Mouse (Mus musculus): ENCODE results near the gene Myo1f. TPM values are rescaled to one million over a fixed set of nuclear protein-coding genes. Genes with fewer than 3 reads are reported as not detected.
A peak's percentile ranks its signal among the peaks of the same experiment; 100 is the strongest.

Gene Myo1f
- polyA plus RNA-seq (2015; fragmentation: Nextera tagmentation; extraction: Ambion mirVana) = 1.6 and 2.3 TPM in 2 replicates

DNA sequence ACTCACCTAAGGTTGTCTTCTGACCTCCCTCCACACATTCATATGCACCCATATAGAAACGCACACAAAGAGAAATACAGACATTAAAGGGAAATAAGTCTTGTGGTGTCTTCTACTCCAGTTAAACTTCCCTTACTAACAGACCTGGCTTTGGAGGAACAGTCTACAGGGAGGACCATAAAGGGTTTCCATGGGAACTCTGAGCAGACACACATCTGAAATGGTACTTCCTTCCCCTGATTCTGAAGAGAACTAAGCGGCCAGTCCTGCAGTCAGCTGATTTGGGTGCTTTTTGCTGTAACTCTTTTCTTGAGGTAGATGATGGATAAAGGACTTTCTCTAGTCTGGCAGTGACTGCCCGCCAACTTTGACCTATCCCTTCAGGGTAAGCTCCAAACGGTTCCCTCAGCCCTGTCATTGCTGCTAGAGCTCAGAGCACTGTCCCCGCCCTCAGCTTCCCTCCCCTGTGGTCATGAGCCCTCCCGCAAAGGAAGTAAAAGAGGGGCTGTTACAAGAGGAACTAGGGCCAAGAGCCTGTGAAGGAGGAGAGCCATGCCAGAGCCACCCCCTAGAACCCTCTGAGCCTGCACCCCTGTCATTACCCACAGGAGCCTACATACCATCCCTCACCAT lies at the start of gene Myo1f:
TSS of gene Myo1f (plus strand) at position 485 of the 633 bp plus-strand sequence.
- Histone ChIP-seq H3K4me3 (no peak within 1 kb of the TSS), H3K4me1 (replicated peaks) (no peaks in the 10 kb centered on the region), H3K27me3 (no peaks in the 10 kb centered on the region), H3K36me3 (peaks cover 11% of the 10 kb centered on the region), H3K9ac (no peak within 1 kb of the TSS), H3K9me3 (no peaks in the 10 kb centered on the region), H3K4me2 (no peak within 1 kb of the TSS), H3K27ac (replicated peaks) (no peak within 1 kb of the TSS)
- WGBS = 52% methylated on average over 6 of the region's 6 CpGs
- ATAC-seq (ENCODE audit: low FRiP score, low read depth) = no peak

DNA sequence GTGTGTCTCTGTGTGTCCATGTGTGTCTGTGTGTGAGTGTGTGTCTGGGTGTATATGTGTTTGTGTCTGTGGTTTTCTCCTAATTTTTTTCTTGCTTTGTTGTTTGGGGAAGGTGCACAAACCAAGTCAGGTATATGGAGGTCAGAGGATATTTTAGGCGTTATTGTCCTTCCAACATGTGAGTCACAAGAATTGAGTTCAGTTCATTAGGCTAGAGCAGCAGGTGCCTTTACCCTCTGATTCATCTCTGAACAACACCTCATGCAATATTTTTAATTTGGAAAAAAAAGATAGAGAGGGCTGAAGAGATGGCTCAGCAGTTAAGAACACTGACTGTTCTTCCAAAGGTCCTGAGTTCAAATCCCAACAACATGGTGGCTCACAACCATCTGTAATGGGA lies 47.1 kb upstream of the Myo1f start:
- Histone ChIP-seq H3K27me3 (no peaks in the 10 kb centered on the region), H3K4me1 (replicated peaks) (no peaks in the 10 kb centered on the region), H3K4me2 (no peak overlapping the region), H3K9ac (no peak overlapping the region), H3K4me3 (no peak overlapping the region), H3K36me3 (no peaks in the 10 kb centered on the region), H3K9me3 (no peaks in the 10 kb centered on the region), H3K27ac (replicated peaks) (no peak overlapping the region)
- WGBS = 90% methylated on average over 1 of the region's 1 CpGs
- no peak for ATAC-seq (ENCODE audit: low FRiP score, low read depth)

DNA sequence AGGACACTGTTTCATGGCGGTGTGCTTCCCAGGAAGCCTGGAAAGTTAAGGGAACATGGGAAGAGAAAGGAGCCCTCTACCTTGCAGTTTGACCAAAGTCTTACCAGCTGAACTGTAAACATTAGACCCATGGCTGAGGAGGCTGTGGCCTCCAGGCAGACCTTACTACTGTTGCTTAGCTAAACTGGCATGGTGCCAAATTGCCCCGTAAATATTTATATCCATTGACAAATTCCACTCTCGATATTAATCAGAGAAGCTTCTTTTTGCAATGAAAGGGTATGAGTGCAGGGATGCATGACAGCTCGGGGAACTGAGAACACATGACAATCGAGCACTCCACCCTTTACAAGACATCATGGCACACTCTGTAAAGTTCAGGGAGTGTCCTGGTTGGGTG lies 45.3 kb upstream of the Myo1f start:
- H3K4me1 ChIP-seq (replicated peaks) = no peaks in the 10 kb centered on the region
- H3K27me3 ChIP-seq = no peaks in the 10 kb centered on the region
- no peak overlapping the region for H3K4me3 ChIP-seq
- no peak for ATAC-seq (ENCODE audit: low FRiP score, low read depth)
- H3K27ac ChIP-seq (replicated peaks) = no peak overlapping the region
- no peak overlapping the region for H3K9ac ChIP-seq
- H3K9me3 ChIP-seq = no peaks in the 10 kb centered on the region
- 71% methylated on average over 5 of the region's 5 CpGs for WGBS
- no peak overlapping the region for H3K4me2 ChIP-seq
- no peaks in the 10 kb centered on the region for H3K36me3 ChIP-seq

DNA sequence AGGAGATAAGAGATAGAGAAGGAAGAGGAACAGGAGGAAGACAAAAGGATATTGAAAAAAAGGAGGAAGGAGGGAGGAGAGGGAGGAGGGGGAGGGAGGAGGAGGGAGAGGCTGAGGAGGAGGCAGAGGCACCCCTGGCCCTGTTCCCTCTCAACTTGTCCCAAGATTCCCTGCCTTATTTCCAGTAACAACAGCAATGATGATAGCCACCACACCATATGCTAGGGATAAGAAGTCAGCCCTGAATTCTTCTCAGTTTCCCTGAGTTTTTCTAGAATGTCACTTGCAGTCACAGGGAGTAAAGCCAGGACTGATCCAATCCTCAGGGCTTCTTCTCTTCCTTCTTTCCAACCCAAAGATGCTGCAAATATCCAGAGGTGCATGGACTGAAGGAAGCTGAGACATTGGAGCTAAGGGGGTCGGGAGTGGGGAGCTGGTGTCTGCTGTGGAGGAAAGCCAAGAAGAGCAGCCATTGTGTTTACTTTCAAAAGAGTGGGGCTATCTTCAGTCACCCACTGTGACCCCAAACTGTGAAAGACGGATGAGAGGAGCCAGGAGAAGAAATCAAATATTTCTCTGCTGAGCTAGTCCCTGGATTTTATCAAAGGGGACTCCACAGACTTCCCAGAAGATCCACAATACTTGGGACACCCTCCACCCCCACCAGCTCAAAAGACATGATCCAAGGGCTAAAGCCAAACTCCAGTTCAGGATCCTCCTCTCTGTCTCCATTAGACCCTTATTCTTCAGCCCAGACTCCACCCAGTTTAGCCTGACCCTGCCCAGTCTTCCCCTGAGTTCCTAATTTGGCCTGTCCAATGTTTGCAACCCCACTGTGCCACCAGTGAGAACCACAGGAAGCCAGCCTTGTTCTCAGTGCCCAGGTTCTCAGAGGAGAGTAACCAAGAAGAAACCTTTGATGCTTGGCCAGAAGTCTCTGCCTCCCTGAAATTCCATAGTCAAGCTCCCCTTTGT lies 42.8 kb upstream of the Myo1f start:
- H3K4me3 ChIP-seq = no peak overlapping the region
- no peak overlapping the region for H3K27ac ChIP-seq (replicated peaks)
- H3K4me1 ChIP-seq (replicated peaks) = no peaks in the 10 kb centered on the region
- H3K27me3 ChIP-seq = no peaks in the 10 kb centered on the region
- H3K36me3 ChIP-seq = no peaks in the 10 kb centered on the region
- no peak overlapping the region for H3K4me2 ChIP-seq
- ATAC-seq (ENCODE audit: low FRiP score, low read depth) = no peak
- no peak overlapping the region for H3K9ac ChIP-seq
- no peaks in the 10 kb centered on the region for H3K9me3 ChIP-seq
- WGBS = 8% methylated on average over 2 of the region's 2 CpGs

DNA sequence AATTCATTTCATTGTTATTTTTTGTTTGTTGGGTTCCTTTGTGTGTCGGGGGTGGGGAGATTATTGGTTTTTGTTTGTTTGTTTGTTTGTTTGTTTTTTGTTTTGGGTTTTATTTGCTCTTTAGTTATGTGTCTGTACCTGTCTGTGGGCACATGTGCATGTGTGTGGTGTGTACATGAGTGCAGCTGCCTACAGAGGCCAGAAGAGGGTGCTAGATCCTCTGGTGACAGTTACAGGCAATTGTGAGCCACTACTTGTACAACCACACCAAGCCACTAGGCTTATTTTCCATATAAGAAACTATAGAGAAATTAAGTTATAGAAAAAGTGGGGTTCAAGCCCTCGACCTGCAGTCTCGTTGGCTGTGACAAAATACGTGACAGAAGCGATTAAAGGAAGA lies 41.6 kb upstream of the Myo1f start:
- ATAC-seq (ENCODE audit: low FRiP score, low read depth) = no peak
- WGBS = 92% methylated on average over 5 of the region's 5 CpGs
- no peaks in the 10 kb centered on the region for H3K9me3 ChIP-seq
- H3K27ac ChIP-seq (replicated peaks) = no peak overlapping the region
- no peaks in the 10 kb centered on the region for H3K27me3 ChIP-seq
- H3K4me1 ChIP-seq (replicated peaks) = no peaks in the 10 kb centered on the region
- no peak overlapping the region for H3K9ac ChIP-seq
- H3K4me3 ChIP-seq = no peak overlapping the region
- no peak overlapping the region for H3K4me2 ChIP-seq
- H3K36me3 ChIP-seq = no peaks in the 10 kb centered on the region

DNA sequence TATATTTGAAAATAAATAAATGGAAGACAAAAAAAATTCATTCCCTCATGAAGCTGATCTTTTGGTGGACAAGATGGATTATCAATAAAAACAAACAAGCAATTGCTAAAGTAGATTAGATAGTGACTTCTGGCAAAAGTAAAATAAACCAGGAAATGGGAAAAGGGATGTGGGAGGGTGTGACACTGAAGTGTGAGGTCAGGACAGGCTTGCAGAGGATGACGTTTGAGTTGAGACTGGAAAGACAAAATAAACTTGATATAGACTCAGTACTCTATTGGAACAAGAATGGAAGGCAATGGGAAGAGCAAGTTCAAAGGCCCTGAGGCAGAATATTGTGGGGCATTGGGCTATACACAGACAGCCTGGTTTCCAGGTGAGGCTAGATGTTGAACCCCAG lies 35.1 kb upstream of the Myo1f start:
- no peak overlapping the region for H3K27ac ChIP-seq (replicated peaks)
- H3K4me1 ChIP-seq (replicated peaks) = peaks cover 18% of the 10 kb centered on the region
- no peaks in the 10 kb centered on the region for H3K36me3 ChIP-seq
- ATAC-seq (ENCODE audit: low FRiP score, low read depth) = no peak
- no peak overlapping the region for H3K4me2 ChIP-seq
- no peak overlapping the region for H3K4me3 ChIP-seq
- no peaks in the 10 kb centered on the region for H3K27me3 ChIP-seq
- 58% methylated on average over 1 of the region's 1 CpGs for WGBS
- no peak overlapping the region for H3K9ac ChIP-seq
- H3K9me3 ChIP-seq = no peaks in the 10 kb centered on the region

DNA sequence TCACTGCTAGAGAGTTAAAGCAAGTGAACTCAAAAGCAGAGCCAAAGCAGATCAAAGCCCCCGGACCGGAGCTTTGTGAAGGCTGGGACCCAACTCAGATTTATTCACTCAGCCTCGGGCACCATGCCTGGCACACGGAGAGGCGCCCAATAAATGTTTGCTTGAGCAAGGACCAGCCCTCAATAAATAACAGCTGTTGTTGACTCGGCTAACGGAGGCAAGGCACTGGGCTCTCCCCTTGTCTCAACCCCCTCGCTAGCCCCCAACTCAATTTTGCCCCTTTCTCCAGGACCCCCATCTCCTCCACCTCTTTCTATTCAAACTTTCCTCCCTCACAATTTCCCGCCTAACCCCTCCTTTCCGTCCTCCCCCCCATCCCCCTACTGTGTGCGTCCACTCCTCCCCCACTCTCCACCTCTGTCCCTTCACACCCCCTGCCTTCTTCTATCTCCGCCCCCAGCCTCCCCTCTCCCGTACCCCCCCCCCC lies 32.0 kb upstream of the Myo1f start:
- WGBS = 4% methylated on average over 12 of the region's 13 CpGs
- H3K4me1 ChIP-seq (replicated peaks) = peaks cover 32% of the 10 kb centered on the region
- H3K9me3 ChIP-seq = no peaks in the 10 kb centered on the region
- no peaks in the 10 kb centered on the region for H3K27me3 ChIP-seq
- H3K27ac ChIP-seq (replicated peaks) = peak overlapping the region; percentile 84
- H3K4me2 ChIP-seq = peak overlapping the region; percentile 71
- H3K9ac ChIP-seq = peak overlapping the region; percentile 79
- peak; percentile 49; the same call in 1 of the 2 replicates for ATAC-seq (ENCODE audit: low FRiP score, low read depth)
- H3K4me3 ChIP-seq = peak overlapping the region; percentile 82
- H3K36me3 ChIP-seq = no peaks in the 10 kb centered on the region

DNA sequence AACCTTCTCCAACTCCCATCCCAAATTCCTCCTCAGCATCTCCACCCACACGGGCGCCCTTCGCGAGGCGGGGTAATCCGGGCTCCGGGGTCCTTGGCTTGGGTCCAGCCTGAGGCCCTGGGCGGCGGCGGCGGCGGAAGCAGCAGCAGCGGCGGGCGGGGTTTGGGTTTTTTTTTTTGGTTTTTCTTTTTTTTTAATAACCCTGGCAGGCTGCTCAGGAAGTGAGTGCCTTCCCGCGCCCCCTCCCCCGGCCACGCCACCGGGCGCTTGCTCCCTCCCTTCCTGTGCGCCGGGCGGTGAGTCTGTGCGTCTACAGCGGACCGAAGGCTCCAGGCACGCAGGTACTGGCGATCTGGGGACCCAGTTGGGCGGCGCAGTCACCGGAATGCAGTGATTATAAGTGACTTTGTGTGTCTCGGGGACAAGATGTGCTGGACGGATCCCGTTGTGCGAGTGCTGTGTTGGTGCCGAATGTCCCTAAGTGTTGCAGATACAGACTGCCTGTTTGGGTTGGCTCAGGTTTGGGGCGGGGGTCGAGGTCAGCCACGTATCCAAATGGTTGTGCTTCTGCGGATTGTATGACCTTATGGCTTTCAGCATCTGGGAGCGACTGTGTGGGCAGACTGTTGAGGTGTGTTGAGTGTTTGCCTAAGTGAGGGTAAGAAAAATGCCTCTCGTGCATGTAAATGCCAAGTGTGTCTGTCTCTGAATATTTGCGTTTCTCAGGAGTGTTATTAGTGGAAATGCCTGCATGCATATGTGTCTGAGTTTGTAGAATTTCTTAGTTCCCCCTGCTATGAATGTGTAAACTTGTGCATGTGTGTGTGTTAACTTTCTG lies 31.4 kb upstream of the Myo1f start, which contains the start of gene Adamts10:
TSS of gene Adamts10 (plus strand) at position 287 of the 838 bp plus-strand sequence.
- peak within 1 kb of the TSS; percentile 79 for H3K9ac ChIP-seq
- peaks cover 32% of the 10 kb centered on the region for H3K4me1 ChIP-seq (replicated peaks)
- H3K27me3 ChIP-seq = no peaks in the 10 kb centered on the region
- under 1% methylated on average over 42 of the region's 44 CpGs for WGBS
- H3K27ac ChIP-seq (replicated peaks) = peak within 1 kb of the TSS; percentile 84
- H3K36me3 ChIP-seq = 0 out of 2 replicates have a peak, but pooled peaks cover 5% of the 10 kb centered on the region
- no peaks in the 10 kb centered on the region for H3K9me3 ChIP-seq
- peak within 1 kb of the TSS; percentile 82 for H3K4me3 ChIP-seq
- peak; percentile 79 for ATAC-seq (ENCODE audit: low FRiP score, low read depth)
- H3K4me2 ChIP-seq = peak within 1 kb of the TSS; percentile 71

DNA sequence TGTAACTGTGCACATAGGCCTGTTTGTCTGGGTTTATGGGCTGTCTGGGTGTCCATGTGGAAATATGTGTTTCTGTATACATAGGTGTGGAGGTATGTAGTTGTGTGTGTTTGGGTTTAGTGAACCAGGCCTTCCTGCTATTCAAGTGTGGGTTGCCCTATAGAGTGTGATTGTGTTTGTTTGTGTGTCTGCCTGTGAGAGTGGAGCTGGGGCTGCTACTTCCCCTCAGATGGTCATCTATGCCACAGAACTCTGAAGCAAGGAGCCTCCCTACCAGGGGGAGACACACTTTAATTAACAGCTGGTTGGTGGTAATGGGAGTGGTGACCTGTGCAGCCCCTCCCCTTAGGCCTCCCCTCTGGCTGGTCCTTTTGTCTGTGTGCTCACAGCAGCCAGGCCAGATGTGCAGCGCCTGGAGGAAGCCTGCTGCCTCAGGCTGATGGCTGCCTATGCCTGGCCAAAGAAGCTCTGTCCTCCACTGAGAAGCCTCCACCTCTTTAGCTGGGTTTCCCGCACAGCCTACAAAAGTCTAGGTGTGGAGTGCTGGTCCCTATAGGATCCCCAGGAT lies 30.6 kb upstream of the Myo1f start:
- H3K27me3 ChIP-seq = no peaks in the 10 kb centered on the region
- H3K4me2 ChIP-seq = peak overlapping the region; percentile 71
- peaks cover 11% of the 10 kb centered on the region; the same call in 1 of the 2 replicates for H3K36me3 ChIP-seq
- peaks cover 32% of the 10 kb centered on the region for H3K4me1 ChIP-seq (replicated peaks)
- peak overlapping the region; percentile 79 for H3K9ac ChIP-seq
- peak overlapping the region; percentile 84 for H3K27ac ChIP-seq (replicated peaks)
- ATAC-seq (ENCODE audit: low FRiP score, low read depth) = peak; percentile 27; the same call in 1 of the 2 replicates
- WGBS = 5% methylated on average over 2 of the region's 2 CpGs
- no peaks in the 10 kb centered on the region for H3K9me3 ChIP-seq
- peak overlapping the region; percentile 82 for H3K4me3 ChIP-seq

DNA sequence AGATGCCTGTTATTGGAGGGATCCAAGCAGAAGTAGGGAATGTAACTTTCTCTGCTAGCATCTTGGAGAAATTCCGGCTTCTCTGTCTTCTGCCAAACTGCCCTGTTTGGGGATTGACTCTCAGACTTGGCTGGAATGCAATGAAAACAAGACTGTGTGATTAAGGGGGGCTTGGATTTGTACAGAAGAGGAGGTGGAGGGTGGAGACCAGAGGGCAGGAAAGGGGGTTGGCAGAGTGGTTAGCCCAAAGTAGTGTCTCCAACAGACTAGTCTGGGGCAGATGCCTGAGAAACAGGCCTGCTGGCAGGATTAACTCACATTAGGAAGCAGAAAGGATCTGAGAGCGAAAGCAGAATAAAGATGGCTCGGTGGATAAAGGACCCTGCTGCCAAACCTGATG lies 29.0 kb upstream of the Myo1f start:
- peaks cover 32% of the 10 kb centered on the region for H3K4me1 ChIP-seq (replicated peaks)
- no peaks in the 10 kb centered on the region for H3K27me3 ChIP-seq
- ATAC-seq (ENCODE audit: low FRiP score, low read depth) = no peak
- WGBS = 73% methylated on average over 3 of the region's 3 CpGs
- H3K4me3 ChIP-seq = no peak overlapping the region
- no peak overlapping the region for H3K9ac ChIP-seq
- peaks cover 24% of the 10 kb centered on the region for H3K36me3 ChIP-seq
- H3K9me3 ChIP-seq = no peaks in the 10 kb centered on the region
- H3K4me2 ChIP-seq = no peak overlapping the region
- H3K27ac ChIP-seq (replicated peaks) = no peak overlapping the region

DNA sequence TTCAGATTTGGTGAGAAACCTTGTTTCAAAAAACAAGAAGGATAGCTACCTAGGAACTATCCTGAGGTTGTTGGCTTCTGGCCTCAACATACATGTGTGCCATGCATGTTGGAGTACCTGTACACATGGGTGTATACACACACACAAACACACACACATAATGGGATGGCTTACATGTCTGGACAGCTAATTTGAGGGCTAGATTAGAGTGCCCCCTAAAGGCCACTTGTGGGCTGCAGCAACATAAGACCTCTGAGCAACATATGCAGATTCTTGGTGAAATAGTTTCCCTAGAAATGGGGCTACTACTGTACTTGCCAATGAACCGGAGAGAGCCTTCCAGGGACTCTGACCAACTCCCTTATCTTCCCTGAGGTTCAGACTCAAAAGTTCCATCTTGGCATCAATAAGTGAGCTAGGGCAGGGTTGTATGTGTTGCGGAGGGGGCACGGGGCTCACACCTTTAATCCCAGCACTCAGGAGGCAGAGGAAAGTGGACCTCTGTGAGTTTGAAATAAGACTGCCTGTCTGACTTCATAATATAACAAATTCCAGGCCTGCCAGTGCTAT lies 16.3 kb upstream of the Myo1f start:
- Histone ChIP-seq H3K36me3 (peaks cover 38% of the 10 kb centered on the region), H3K4me2 (no peak overlapping the region), H3K27me3 (no peaks in the 10 kb centered on the region), H3K27ac (replicated peaks) (no peak overlapping the region), H3K9me3 (no peaks in the 10 kb centered on the region), H3K4me1 (replicated peaks) (no peaks in the 10 kb centered on the region), H3K4me3 (no peak overlapping the region), H3K9ac (no peak overlapping the region)
- ATAC-seq (ENCODE audit: low FRiP score, low read depth) = no peak
- 90% methylated on average over 3 of the region's 3 CpGs for WGBS
